In genomic region chr6:48047450-48048351, GRCm38 (mm10) we compare ENCODE assay signal across 8 mouse cellular contexts. TPM values are rescaled to one million over a fixed set of nuclear protein-coding genes. Genes with fewer than 3 reads are reported as not detected.
DNase-seq lines count a peak whose midpoint lies in the region; ATAC-seq and TF ChIP-seq lines count a peak whose summit lies in the region.

No protein-coding gene starts in this region.

- in situ Hi-C loops in Patski (cut with MboI; ENCODE audit: low pct_unique_long_range_greater_than_20kb): no loop called here

- H3K27me3 ChIP-seq in Patski: no peaks in the 10 kb centered on the region
- no peaks in the 10 kb centered on the region for H3K27me3 ChIP-seq in intestine, postnatal 0 days (replicated peaks; ENCODE audit: control insufficient read depth, insufficient read depth, low read length)
- peaks cover 12% of the 10 kb centered on the region for H3K27me3 ChIP-seq in liver, embryonic 16.5 days (ENCODE audit: control insufficient read depth, insufficient read depth, low read depth, low read length)

- peak overlapping the region; percentile 72 for H3K4me3 ChIP-seq in intestine, postnatal 0 days (ENCODE audit: low read depth, low read length)
- H3K4me3 ChIP-seq in liver, embryonic 16.5 days (ENCODE audit: low read depth, low read length): peak overlapping the region; percentile 77

- CTCF ChIA-PET in Patski (lab: Charles Lee): no interaction called here

- H3K4me1 ChIP-seq in intestine, postnatal 0 days (replicated peaks; ENCODE audit: control insufficient read depth, insufficient read depth, low read length): no peaks in the 10 kb centered on the region
- H3K4me1 ChIP-seq in liver, embryonic 16.5 days (ENCODE audit: control insufficient read depth, low read depth, low read length): peaks cover 9% of the 10 kb centered on the region

- H3K9ac ChIP-seq in intestine, postnatal 0 days (ENCODE audit: low read depth, low read length): peak overlapping the region; percentile 81
- peak overlapping the region; percentile 77 for H3K9ac ChIP-seq in liver, embryonic 16.5 days (ENCODE audit: low read depth, low read length)

- peaks cover 19% of the 10 kb centered on the region for H3K36me3 ChIP-seq in intestine, postnatal 0 days (ENCODE audit: control insufficient read depth, insufficient read depth)
- H3K36me3 ChIP-seq in liver, embryonic 16.5 days (ENCODE audit: control insufficient read depth, insufficient read depth): peaks cover 3% of the 10 kb centered on the region; the same call in 1 of the 2 replicates

- POLR2A ChIA-PET in Patski (lab: Charles Lee): interaction anchor here (1.0 kb wide), 1 partner anchor 69 kb away, joined by 3 read pairs; no protein-coding TSS in a partner anchor

- intact Hi-C loops in gastrocnemius, postnatal 14 days (cut with DNase I; ENCODE audit: low total_unique reads): no loop called here

- peak; percentile 19 for TF ChIP-seq CTCF in Patski (IDR thresholded peaks at IDR 0.05)
- TF ChIP-seq CTCF in intestine, postnatal 0 days (IDR thresholded peaks at IDR 0.05; ENCODE audit: low read depth): 0 out of 2 replicates have a peak, but pooled peaks have one; percentile 1

- peak overlapping the region; percentile 85 for H3K4me2 ChIP-seq in intestine, postnatal 0 days (replicated peaks; ENCODE audit: low read depth)
- peak overlapping the region; percentile 81 for H3K4me2 ChIP-seq in liver, embryonic 16.5 days (ENCODE audit: low read depth, low read length)

- peak overlapping the region; percentile 88 for H3K27ac ChIP-seq in intestine, postnatal 0 days (ENCODE audit: low read depth, low read length)
- H3K27ac ChIP-seq in liver, embryonic 16.5 days (ENCODE audit: low read length): peak overlapping the region; percentile 76

- DNase-seq in A20 (ENCODE audit: low read depth, low spot score) (peak; percentile 69), Patski (ENCODE audit: low read depth, low spot score) (no peak)
- peak; percentile 51 to 53 for DNase-seq in cerebellum, postnatal 36 days
- DNase-seq in gastrocnemius, postnatal 14 days: peak; percentile 50
- peak; percentile 70 for DNase-seq in neural tube, embryonic 10.5 days (ENCODE audit: extremely low spot score, low spot score)
- DNase-seq in thymus, postnatal 0 days (ENCODE audit: low spot score): peak; percentile 23

- under 1% methylated on average over 116 of the region's 150 CpGs for WGBS in intestine, postnatal 0 days
- under 1% methylated on average over 37 of the region's 150 CpGs for WGBS in liver, embryonic 16.5 days (ENCODE audit: insufficient replicate concordance)

- H3K9me3 ChIP-seq in intestine, postnatal 0 days (ENCODE audit: control insufficient read depth): no peaks in the 10 kb centered on the region
- H3K9me3 ChIP-seq in liver, embryonic 16.5 days (replicated peaks; ENCODE audit: control insufficient read depth, low read length): no peaks in the 10 kb centered on the region

- ATAC-seq in Patski: peak; percentile 46
- ATAC-seq in intestine, postnatal 0 days: peak; percentile 62
- ATAC-seq in liver, embryonic 16.5 days (ENCODE audit: low read depth): peak; percentile 55

RNA-seq across cellular contexts. Expression of gene Zfp777, which starts 1.0 kb away (rescaled TPM):
- 36.1 TPM for polyA plus RNA-seq in Patski (2021)
- 10 to 100 TPM; 14.3 to 14.5 TPM for total RNA-seq in gastrocnemius, postnatal 14 days (2021)
- polyA plus RNA-seq in intestine, postnatal 0 days (2015; fragmentation: Nextera tagmentation; extraction: Ambion mirVana): 3.1 and 3.8 TPM in 2 replicates
- 1.5 and 1.6 TPM in 2 replicates for polyA plus RNA-seq in liver, embryonic 16.5 days (2015; fragmentation: Nextera tagmentation; extraction: Ambion mirVana)
- 6.1 and 7.5 TPM in 2 replicates for polyA plus RNA-seq in thymus, postnatal 0 days (2015; fragmentation: Nextera tagmentation; extraction: Ambion mirVana)

RNA-seq across cellular contexts. Expression of gene Zfp746, which starts 38.7 kb away (rescaled TPM):
- polyA plus RNA-seq in Patski (2021): 27.9 TPM
- total RNA-seq in gastrocnemius, postnatal 14 days (2021): 10 to 100 TPM; 10.3 to 10.6 TPM
- 7.7 and 9.1 TPM in 2 replicates for polyA plus RNA-seq in intestine, postnatal 0 days (2015; fragmentation: Nextera tagmentation; extraction: Ambion mirVana)
- 2.1 and 2.4 TPM in 2 replicates for polyA plus RNA-seq in liver, embryonic 16.5 days (2015; fragmentation: Nextera tagmentation; extraction: Ambion mirVana)
- polyA plus RNA-seq in thymus, postnatal 0 days (2015; fragmentation: Nextera tagmentation; extraction: Ambion mirVana): 17.3 and 21.3 TPM in 2 replicates
